Mouse (Mus musculus): ENCODE results near the gene Morc2a. TPM values are rescaled to one million over a fixed set of nuclear protein-coding genes. Genes with fewer than 3 reads are reported as not detected.

Gene Morc2a
- 20.3 TPM for polyA plus RNA-seq (2014; fragmentation: Illumina TruSeq; extraction: RNeasy Lipid Tissue Mini Kit (QIAGEN cat#74804); ENCODE audit: low read depth, low replicate concordance)

GRCm38 (mm10) chr11:3648964-3649841 lies at the start of gene Morc2a:
Morc2a (plus strand) TSS chr11:3649191.

Other genes starting within 250 kb of the Morc2a start
- gene Limk2, start 240.0 kb upstream of the Morc2a start, polyA plus RNA-seq (2014; fragmentation: Illumina TruSeq; extraction: RNeasy Lipid Tissue Mini Kit (QIAGEN cat#74804); ENCODE audit: low read depth, low replicate concordance) = 53.4 TPM
- 30.8 TPM for gene Rnf185, start 196.8 kb upstream of the Morc2a start, polyA plus RNA-seq (2014; fragmentation: Illumina TruSeq; extraction: RNeasy Lipid Tissue Mini Kit (QIAGEN cat#74804); ENCODE audit: low read depth, low replicate concordance)
- 1.1 TPM for gene Pla2g3, start 160.9 kb upstream of the Morc2a start, polyA plus RNA-seq (2014; fragmentation: Illumina TruSeq; extraction: RNeasy Lipid Tissue Mini Kit (QIAGEN cat#74804); ENCODE audit: low read depth, low replicate concordance)
- 2.9 TPM for gene Inpp5j, start 144.4 kb upstream of the Morc2a start, polyA plus RNA-seq (2014; fragmentation: Illumina TruSeq; extraction: RNeasy Lipid Tissue Mini Kit (QIAGEN cat#74804); ENCODE audit: low read depth, low replicate concordance)
- gene Selenom, start 134.5 kb upstream of the Morc2a start, polyA plus RNA-seq (2014; fragmentation: Illumina TruSeq; extraction: RNeasy Lipid Tissue Mini Kit (QIAGEN cat#74804); ENCODE audit: low read depth, low replicate concordance) = 56.9 TPM
- 38.2 TPM for gene Smtn, start 108.6 kb upstream of the Morc2a start, polyA plus RNA-seq (2014; fragmentation: Illumina TruSeq; extraction: RNeasy Lipid Tissue Mini Kit (QIAGEN cat#74804); ENCODE audit: low read depth, low replicate concordance)
- 18.7 TPM for gene Osbp2, start 214.7 kb downstream of the Morc2a start, polyA plus RNA-seq (2014; fragmentation: Illumina TruSeq; extraction: RNeasy Lipid Tissue Mini Kit (QIAGEN cat#74804); ENCODE audit: low read depth, low replicate concordance)
- 3.8 TPM for gene 4921536K21Rik, start 245.9 kb downstream of the Morc2a start, polyA plus RNA-seq (2014; fragmentation: Illumina TruSeq; extraction: RNeasy Lipid Tissue Mini Kit (QIAGEN cat#74804); ENCODE audit: low read depth, low replicate concordance)
- 10.4 TPM for gene Dusp18, start 246.0 kb downstream of the Morc2a start, polyA plus RNA-seq (2014; fragmentation: Illumina TruSeq; extraction: RNeasy Lipid Tissue Mini Kit (QIAGEN cat#74804); ENCODE audit: low read depth, low replicate concordance)

Data from adipose tissue, adult 10 weeks (tissue).